Mouse (Mus musculus): Measurements from ENCODE around the gene Nxf1.

DNA sequence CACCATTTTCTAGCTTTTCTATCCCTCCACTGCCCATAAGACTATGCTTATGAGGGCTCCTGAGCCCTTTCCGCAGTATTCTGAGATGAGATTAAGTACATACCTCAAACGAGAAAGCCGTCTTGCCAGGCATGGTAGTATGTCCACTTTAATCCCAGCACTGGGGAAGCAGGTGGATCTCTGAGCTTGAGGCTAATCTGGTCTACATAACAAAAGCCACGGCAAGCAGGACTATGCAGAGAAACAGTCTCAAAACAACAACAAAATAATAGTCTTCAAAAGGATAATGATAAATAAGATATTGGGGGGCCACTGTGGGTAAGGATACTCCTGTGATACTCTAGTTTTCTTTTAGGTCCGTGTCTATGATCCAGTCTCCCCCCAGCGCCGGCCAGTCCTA lies 18.0 kb upstream of the Nxf1 start:
- TF ChIP-seq EP300 (optimal IDR thresholded peaks at IDR 0.05) = no peak
- TF ChIP-seq CTCF (IDR thresholded peaks at IDR 0.05; ENCODE audit: low read depth) = no peak

Data from stomach, postnatal 0 days (tissue).